Mouse (Mus musculus) stomach, postnatal 0 days (tissue): ENCODE measurements around the gene Lrit3.

Experiments
- CTCF ChIP-seq: IDR thresholded peaks from 2 replicates; pipeline ENCODE4 v1.5.1; 2016; ENCODE audit warnings: antibody characterized with exemption, low read depth, mild to moderate bottlenecking, moderate library complexity
- EP300 ChIP-seq: optimal IDR thresholded peaks from 2 replicates; pipeline ENCODE3; 2016; ENCODE audit warnings: antibody characterized with exemption

- TF ChIP-seq CTCF: no peak
- TF ChIP-seq EP300: no peak
These were observed 36.6 kb downstream of the Lrit3 start for GRCm38 (mm10) chr3:129766971-129767794.
